Mouse (Mus musculus) bone marrow, adult 2 months (tissue): ENCODE measurements around the gene Tspan9.

Experiments
- CTCF ChIP-seq: fragments of 200-500 bp; IDR thresholded peaks from 2 replicates; pipeline ENCODE4 v1.5.1; 2011; ENCODE audit warnings: low read length, control low read depth; ENCODE audit not compliant: control insufficient read depth, insufficient read depth
- POLR2A ChIP-seq: fragments of 200-500 bp; IDR thresholded peaks from 2 replicates; pipeline ENCODE4 v1.6.1; 2011; ENCODE audit warnings: low read depth, mild to moderate bottlenecking, control low read depth, low read length, borderline replicate concordance; ENCODE audit not compliant: control insufficient read depth

DNA sequence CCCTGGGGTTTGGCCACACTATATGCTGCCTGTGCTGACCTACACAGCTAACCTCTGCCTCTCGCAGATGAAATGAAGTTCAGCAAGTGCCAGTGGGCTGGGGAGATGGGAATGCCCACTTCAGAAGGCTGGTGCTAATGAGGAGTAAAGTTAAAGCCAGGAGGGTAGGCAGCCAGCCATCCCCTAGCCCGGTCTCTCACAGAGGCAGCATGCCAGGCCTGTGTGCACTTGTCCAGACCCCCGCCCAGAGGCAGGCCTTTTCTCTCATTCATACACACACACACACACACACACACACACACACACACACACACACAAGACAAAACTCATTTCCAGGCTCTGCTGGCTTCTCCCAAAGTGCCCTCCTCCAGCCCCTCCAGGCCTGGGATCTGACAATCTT lies 142.6 kb downstream of the Tspan9 start:
- TF ChIP-seq POLR2A (no peak), CTCF (no peak)
